Mouse (Mus musculus) kidney, embryonic 14.5 days (tissue): ENCODE data around the gene Tbc1d10b. TPM values are rescaled to one million over a fixed set of nuclear protein-coding genes. Genes with fewer than 3 reads are reported as not detected.
A peak's percentile ranks its signal among the peaks of the same experiment; 100 is the strongest.

Experiments used
- ATAC-seq: fragments of 200-750 bp; cut with Nextera tagmentation; 2 replicates; pipeline ENCODE4 v1.8.0; 2017; ENCODE audit warnings: moderate number of reproducible peaks, mild to moderate bottlenecking, moderate TSS enrichment, moderate library complexity; ENCODE audit not compliant: low FRiP score, low TSS enrichment
- H3K27ac ChIP-seq: fragments of 300-500 bp; sonication (generic); 2 replicates; pipeline ENCODE4 v1.5.1; 2014; ENCODE audit warnings: low read depth, mild to moderate bottlenecking, low read length, moderate library complexity, mixed read lengths
- H3K27me3 ChIP-seq: fragments of 300-500 bp; sonication (generic); 2 replicates; pipeline ENCODE4 v1.6.1; 2014; ENCODE audit warnings: mild to moderate bottlenecking, low read length; ENCODE audit not compliant: control insufficient read depth, insufficient read depth
- H3K36me3 ChIP-seq: fragments of 300-500 bp; sonication (generic); 2 replicates; pipeline ENCODE4 v1.6.1; 2014; ENCODE audit warnings: low read length, mixed read lengths; ENCODE audit not compliant: control insufficient read depth, insufficient read depth
- H3K4me1 ChIP-seq: fragments of 300-500 bp; sonication (generic); 2 replicates; pipeline ENCODE4 v1.6.1; 2014; ENCODE audit warnings: low read length, mixed read lengths; ENCODE audit not compliant: control insufficient read depth, insufficient read depth
- H3K4me2 ChIP-seq: fragments of 300-500 bp; sonication (generic); replicated peaks from 2 replicates; pipeline ENCODE4 v1.6.1; 2014; ENCODE audit warnings: low read depth, mild to moderate bottlenecking, low read length
- H3K4me3 ChIP-seq: fragments of 300-500 bp; sonication (generic); 2 replicates; pipeline ENCODE4 v1.5.1; 2014; ENCODE audit warnings: mild to moderate bottlenecking, low read length
- H3K9ac ChIP-seq: fragments of 300-500 bp; sonication (generic); 2 replicates; pipeline ENCODE4 v1.6.1; 2014; ENCODE audit warnings: low read depth, mild to moderate bottlenecking, low read length, moderate library complexity
- H3K9me3 ChIP-seq: fragments of 300-500 bp; sonication (generic); 2 replicates; pipeline ENCODE4 v1.6.1; 2016; ENCODE audit warnings: low read length; ENCODE audit not compliant: control insufficient read depth
- WGBS: fragments of 180-500 bp; shearing (Covaris S2); extraction: QIAGEN DNeasy Blood & Tissue Kit; methylation state at CpG from one replicate; pipeline ENCODE4 v1.1.7; 2014; 5-methylcytosine and 5-hydroxymethylcytosine counted together
- polyA plus RNA-seq: library from polyadenylated mRNA; unstranded; fragments of >200 nt; fragmentation: Nextera tagmentation; extraction: Ambion mirVana; gene quantifications from 2 replicates; pipeline ENCODE4 v1.2.1, GENCODE M21; 2014

Tbc1d10b gene
- polyA plus RNA-seq, 1 experiment from 2014 or later = 19.7 TPM

DNA sequence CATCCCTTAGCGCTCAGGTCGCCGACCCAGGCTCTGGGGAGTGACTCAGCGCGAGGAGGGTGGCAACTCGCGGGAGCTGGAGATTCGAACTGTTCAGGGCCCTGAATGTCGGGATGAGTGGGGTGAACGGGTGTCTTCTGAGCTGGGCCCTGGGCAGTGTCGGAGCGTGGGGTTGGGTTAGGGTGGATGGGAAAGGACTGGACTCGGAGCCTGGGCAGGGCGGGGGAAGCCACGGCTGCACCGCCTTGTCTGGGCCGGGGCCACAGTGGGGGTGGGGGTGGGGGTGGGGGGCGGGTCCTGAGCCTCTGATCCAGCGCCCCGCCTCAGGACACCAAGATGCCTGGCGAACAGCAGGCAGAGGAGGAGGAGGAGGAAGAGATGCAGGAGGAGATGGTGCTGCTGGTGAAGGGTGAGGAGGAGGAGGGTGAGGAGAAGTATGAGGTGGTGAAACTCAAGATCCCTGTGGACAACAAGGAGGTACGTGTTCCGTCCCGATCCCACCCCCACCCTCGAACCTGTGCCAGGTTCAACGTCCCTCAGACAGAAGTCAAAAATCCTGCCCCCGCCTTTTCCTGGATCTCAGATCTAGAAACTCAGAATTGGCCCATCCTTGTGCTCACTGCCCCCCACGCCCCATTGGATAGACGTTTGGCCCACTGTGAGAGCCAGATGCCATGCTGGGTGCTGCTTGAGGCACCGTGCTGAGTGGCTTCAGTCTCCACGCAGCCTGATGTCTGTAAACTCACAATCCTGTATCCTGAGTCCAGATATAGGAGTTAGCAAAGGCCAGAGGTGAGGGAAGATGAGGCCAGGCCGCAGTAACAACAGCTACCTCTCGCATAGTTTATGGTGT lies 36.6 kb upstream of the Tbc1d10b start:
- WGBS = 9% methylated on average over 31 of the region's 33 CpGs
- H3K9ac ChIP-seq = peak overlapping the region; percentile 94

DNA sequence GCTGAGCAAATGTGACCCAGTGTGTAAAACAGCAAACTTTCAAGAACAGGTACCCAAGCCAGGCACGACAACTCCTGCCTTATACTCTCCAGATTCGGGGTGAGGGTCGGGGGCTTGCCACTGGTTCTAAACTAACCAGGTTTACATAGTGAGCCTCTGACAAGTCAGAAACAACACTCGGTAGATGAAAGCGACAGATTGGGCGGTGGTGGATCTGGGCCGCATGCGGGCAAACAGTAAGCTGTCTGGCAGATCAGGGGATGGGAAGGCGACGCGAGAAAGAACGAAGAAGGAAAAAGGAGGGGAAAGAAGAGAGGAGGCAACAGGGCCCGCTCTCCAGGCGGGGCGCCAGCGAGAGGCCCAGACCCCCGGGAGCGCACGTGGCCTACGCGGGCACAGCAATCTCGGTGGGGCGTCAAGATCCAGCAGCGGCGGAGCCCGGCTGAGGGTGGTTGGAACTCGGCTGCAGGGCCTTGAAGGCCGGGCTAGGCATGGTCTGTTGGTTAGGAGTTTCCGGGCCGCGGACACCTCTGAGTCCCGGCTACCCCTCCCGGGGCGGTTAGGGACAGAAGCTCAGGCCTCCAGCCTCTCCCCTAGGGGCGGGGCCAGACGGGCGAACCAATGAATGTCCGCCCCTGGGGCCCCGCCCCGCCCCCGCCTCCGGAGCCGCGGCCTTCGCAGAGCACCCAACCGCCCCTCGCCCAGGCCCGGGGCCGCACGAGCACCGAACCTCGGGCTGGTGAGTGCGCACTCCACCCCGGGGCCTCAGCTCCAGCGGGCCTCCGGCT lies 35.8 kb upstream of the Tbc1d10b start, which contains the start of gene Zfp771:
Zfp771 (plus strand) TSS at position 405 of the 788 bp plus-strand sequence.
- Histone ChIP-seq H3K36me3 (peaks cover 16% of the 10 kb centered on the region), H3K4me2 (peak within 1 kb of the TSS; percentile 74), H3K4me3 (peak within 1 kb of the TSS; percentile 93), H3K27ac (peak within 1 kb of the TSS; percentile 89), H3K27me3 (no peaks in the 10 kb centered on the region), H3K4me1 (peaks cover 18% of the 10 kb centered on the region; the same call in 1 of the 2 replicates), H3K9ac (peak within 1 kb of the TSS; percentile 94), H3K9me3 (no peaks in the 10 kb centered on the region)
- WGBS = under 1% methylated on average over 45 of the region's 56 CpGs
- peak; percentile 98 for ATAC-seq

More for the DNA sequence above, 36.6 kb upstream of the Tbc1d10b start:
- H3K27ac ChIP-seq = peak overlapping the region; percentile 89
- peak; percentile 81 for ATAC-seq
- H3K4me3 ChIP-seq = peak overlapping the region; percentile 93
- H3K9me3 ChIP-seq = no peaks in the 10 kb centered on the region
- peak overlapping the region; percentile 74 for H3K4me2 ChIP-seq
- peaks cover 18% of the 10 kb centered on the region; the same call in 1 of the 2 replicates for H3K4me1 ChIP-seq
- no peaks in the 10 kb centered on the region for H3K27me3 ChIP-seq
- H3K36me3 ChIP-seq = peaks cover 20% of the 10 kb centered on the region

DNA sequence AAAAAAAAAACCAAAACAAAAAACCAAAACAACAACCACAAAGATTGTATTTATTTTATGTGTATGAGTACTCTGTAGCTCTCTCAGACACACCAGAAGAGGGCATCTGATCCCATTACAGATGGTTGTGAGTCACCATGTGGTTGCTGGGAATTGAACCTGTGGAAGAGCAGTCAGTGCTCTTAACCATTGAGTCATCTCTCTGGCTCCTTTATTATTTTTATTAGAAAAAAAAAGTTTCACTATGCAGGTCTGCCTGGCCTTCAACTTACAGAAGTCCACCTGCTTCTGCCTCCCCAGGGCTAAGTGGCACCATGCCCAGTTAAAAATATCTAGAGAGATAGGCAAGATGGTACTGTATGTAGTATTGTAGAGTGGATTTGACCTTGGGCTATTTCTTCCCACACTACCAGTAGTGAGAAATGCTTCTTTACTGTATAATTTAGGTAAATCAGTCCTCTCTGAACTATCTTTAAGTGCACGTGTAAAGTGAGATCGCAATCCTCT lies 35.1 kb upstream of the Tbc1d10b start:
- Histone ChIP-seq H3K27ac (peak overlapping the region; percentile 89), H3K36me3 (peaks cover 17% of the 10 kb centered on the region), H3K4me1 (peaks cover 18% of the 10 kb centered on the region; the same call in 1 of the 2 replicates), H3K4me2 (peak overlapping the region; percentile 74), H3K27me3 (no peaks in the 10 kb centered on the region), H3K9ac (peak overlapping the region; percentile 94; the same call in 1 of the 2 replicates), H3K9me3 (no peaks in the 10 kb centered on the region), H3K4me3 (peak overlapping the region; percentile 93; the same call in 1 of the 2 replicates)
- no peak for ATAC-seq
- WGBS = 37% methylated on average over 2 of the region's 2 CpGs

DNA sequence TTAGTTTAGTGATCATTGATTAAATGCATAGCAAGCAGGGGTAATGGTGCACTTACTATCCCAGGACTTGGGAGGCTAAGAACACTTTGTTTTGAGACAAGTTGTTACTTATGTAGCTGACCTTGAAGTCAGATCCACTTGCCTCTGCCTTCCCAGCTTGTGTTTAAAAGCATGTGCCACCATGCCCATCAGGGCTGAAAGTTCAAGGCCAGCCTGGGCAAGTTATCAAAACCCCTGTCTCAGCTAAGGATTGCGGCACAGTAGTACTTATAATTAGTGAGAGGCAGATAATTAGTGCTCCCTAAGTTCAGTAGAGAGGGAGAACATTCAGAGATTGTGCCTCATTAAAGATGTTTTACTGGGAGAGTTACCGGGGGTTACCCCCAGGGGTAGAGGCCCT lies 26.5 kb upstream of the Tbc1d10b start:
- Histone ChIP-seq H3K4me2 (peak overlapping the region; percentile 67; the same call in 1 of the 2 replicates), H3K9ac (no peak overlapping the region), H3K27ac (no peak overlapping the region), H3K27me3 (no peaks in the 10 kb centered on the region), H3K4me1 (peaks cover 13% of the 10 kb centered on the region), H3K4me3 (no peak overlapping the region; the same call in 1 of the 2 replicates), H3K36me3 (peaks cover 48% of the 10 kb centered on the region), H3K9me3 (no peaks in the 10 kb centered on the region)
- no peak for ATAC-seq
- 98% methylated on average over 2 of the region's 2 CpGs for WGBS

DNA sequence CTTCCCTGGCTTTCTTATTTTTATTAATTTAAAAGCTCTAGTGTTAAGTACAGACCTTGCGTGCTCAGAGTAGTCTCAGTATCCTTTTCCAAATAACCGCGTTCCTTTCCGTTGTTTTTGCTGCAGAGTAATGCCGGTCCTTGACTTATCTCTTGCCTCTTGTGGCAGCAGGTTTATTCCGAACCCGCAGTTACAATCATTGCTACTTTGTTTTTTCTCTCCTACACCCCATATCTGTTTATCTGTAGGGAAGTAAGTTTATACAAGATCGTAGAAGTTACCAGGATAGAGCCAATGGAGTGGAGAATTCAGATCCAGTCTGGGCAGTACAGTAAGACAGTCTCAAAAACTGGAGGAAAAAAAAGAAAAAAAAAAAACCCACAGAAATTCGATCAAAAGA lies 25.5 kb upstream of the Tbc1d10b start:
- WGBS = 4% methylated on average over 9 of the region's 9 CpGs
- Histone ChIP-seq H3K27ac (peak overlapping the region; percentile 99), H3K4me2 (peak overlapping the region; percentile 67), H3K4me3 (peak overlapping the region; percentile 95), H3K9me3 (no peaks in the 10 kb centered on the region), H3K27me3 (no peaks in the 10 kb centered on the region), H3K36me3 (peaks cover 57% of the 10 kb centered on the region), H3K4me1 (peaks cover 13% of the 10 kb centered on the region), H3K9ac (peak overlapping the region; percentile 74)
- no peak for ATAC-seq

DNA sequence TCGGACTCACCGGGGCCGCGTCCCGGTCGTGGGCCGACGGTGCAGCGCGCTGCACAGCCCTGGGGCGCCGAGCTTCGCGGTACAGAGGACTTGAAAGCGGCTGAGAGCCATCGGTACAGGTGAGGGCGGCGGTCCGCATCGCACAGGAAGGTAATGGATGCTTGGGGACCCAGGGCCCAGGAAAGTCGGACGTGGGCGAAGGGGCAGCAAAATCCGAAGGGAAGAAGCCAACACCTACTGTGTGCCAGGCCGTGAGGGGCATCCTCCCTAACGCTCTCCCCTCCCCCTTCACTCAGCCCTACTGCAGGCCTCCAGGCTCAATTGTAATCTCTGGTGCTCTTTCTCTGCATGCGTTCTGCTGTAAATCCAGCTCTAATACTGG lies 25.1 kb upstream of the Tbc1d10b start:
- peak overlapping the region; percentile 95 for H3K4me3 ChIP-seq
- peak; percentile 54; the same call in 1 of the 2 replicates for ATAC-seq
- H3K9me3 ChIP-seq = no peaks in the 10 kb centered on the region
- H3K27ac ChIP-seq = peak overlapping the region; percentile 99
- no peaks in the 10 kb centered on the region for H3K27me3 ChIP-seq
- H3K4me1 ChIP-seq = peaks cover 13% of the 10 kb centered on the region
- H3K9ac ChIP-seq = peak overlapping the region; percentile 74
- H3K36me3 ChIP-seq = peaks cover 53% of the 10 kb centered on the region
- WGBS = under 1% methylated on average over 27 of the region's 27 CpGs
- peak overlapping the region; percentile 67 for H3K4me2 ChIP-seq

DNA sequence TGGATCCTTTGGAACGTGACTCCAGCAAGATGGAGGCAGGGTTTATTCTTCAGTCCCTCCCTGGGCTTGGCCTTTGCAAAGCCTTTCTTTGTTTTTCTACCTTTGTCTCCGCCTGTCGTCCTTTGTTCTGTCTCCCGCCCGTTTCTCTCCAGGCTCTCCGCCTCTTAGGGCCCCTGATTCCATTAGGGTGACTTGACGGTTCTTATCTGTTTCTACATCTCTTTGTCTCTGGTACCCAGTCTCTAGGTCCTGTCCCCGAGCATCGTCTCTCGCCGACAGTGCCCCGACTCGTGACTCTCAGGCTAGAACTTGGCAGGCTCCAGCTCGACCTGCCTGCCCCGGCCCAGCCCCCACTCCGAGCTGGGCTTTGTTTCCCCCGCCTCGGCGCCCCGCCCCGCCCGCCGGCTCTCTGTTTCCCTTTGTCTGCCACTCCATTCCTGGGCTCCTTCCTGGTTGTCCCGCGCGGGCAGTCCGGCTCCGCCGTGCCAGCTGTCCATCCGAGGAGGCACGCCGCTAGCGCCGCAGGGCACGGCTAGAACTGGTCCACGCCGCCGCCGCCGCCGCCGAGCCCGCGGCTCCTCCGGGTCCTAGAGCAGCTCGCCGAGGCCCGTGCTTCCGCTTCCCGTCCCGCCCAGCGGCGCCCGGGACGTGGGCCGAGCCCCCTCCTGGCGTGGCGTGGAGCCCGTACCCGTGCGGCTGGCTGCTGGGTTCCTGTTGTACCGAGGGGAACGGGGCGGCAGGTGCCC lies 24.5 kb upstream of the Tbc1d10b start, which contains the start of the genes Zfp553 and Sept1:
Zfp553 (plus strand) TSS at position 440 of the 746 bp plus-strand sequence.
Sept1 (minus strand) TSS at position 509 of the 746 bp plus-strand sequence.
- H3K4me2 ChIP-seq = peak within 1 kb of the TSS; percentile 67
- peak within 1 kb of the TSS; percentile 99 for H3K27ac ChIP-seq
- H3K9ac ChIP-seq = peak within 1 kb of the TSS; percentile 74
- H3K4me3 ChIP-seq = peak within 1 kb of the TSS; percentile 95
- no peaks in the 10 kb centered on the region for H3K9me3 ChIP-seq
- peak; percentile 90 for ATAC-seq
- H3K27me3 ChIP-seq = no peaks in the 10 kb centered on the region
- under 1% methylated on average over 58 of the region's 64 CpGs for WGBS
- peaks cover 13% of the 10 kb centered on the region for H3K4me1 ChIP-seq
- H3K36me3 ChIP-seq = peaks cover 48% of the 10 kb centered on the region
